In the genomic region with DNA sequence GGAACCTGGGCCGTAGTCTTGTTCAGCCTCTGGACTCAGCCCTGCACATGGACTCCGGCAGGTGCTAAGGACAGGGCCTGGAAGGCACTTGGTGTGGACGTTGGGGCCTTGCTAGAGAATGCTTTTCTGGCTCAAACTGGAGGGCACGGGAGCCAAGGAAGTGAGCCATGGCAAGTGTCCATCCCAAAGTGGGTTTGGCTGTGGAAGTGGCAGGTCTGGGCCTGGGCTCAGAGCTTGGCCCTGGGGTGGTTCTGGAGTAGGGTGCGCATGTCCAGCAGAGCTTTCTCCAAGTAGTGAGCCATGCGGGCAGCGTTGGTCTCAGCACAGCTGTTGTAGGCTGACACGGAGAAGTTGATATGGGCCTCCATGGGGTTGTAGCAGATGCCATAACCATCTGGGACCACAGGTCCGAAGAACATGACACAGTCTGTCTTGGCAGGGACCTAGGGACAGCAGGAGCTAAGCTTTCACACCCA, we compare ENCODE assay signal across 11 mouse cellular contexts. TPM values are rescaled to one million over a fixed set of nuclear protein-coding genes. Genes with fewer than 3 reads are reported as not detected.
DNase-seq lines count a peak whose midpoint lies in the region.
"Had no signal": no experiment of that assay in that cellular context is flagged by ENCODE, and none has a peak within 500 bp of the region (broad histone marks: within the 10 kb centered on the region; RNA-seq: fewer than 3 reads in every experiment).

No protein-coding gene starts in this region.

- peak; percentile 43 to 59 for DNase-seq in heart, adult 9 months (ENCODE audit: low spot score in 2 of 2)
- no peak for DNase-seq in heart, postnatal 4 days
- peak; percentile 67 for DNase-seq in brain, adult 2 months (ENCODE audit: low read depth, low spot score)
- DNase-seq in cerebellum, adult 18-20 months = peak; percentile 59 to 66
- DNase-seq in gastrocnemius, adult 8-10 months (ENCODE audit: low spot score in 2 of 2) = peak; percentile 54 to 77
- no peak for DNase-seq in lung, postnatal 25 days (ENCODE audit: low spot score)
- DNase-seq in embryo, embryonic 10.5 days (ENCODE audit: low spot score) = no peak
- DNase-seq: embryo, embryonic 11 days; forebrain, postnatal 0 days; kidney, adult 18-20 months; lung, adult 2 months had no signal

RNA-seq across cellular contexts. Expression of gene Dolpp1, which starts 10.3 kb away (rescaled TPM):
- 10 to 100 TPM; 14.2 to 14.6 TPM for total RNA-seq in heart, postnatal 4 days (2021)
- 1 to 10 TPM; 3.9 to 4.5 (median 4.1) TPM for total RNA-seq in gastrocnemius, adult 8-10 months (2022)

RNA-seq across cellular contexts. Expression of gene Crat, which starts 13.2 kb away (rescaled TPM):
- total RNA-seq in heart, postnatal 4 days (2021) = 100 to 1,000 TPM; 379 to 401 TPM
- total RNA-seq in gastrocnemius, adult 8-10 months (2022) = 100 to 1,000 TPM; 355 to 420 (median 382) TPM

RNA-seq across cellular contexts. Expression of gene Ptpa, which starts 13.4 kb away (rescaled TPM):
- total RNA-seq in heart, postnatal 4 days (2021) = 100 to 1,000 TPM; 139 TPM
- 10 to 100 TPM; 55.6 to 70.0 (median 63.9) TPM for total RNA-seq in gastrocnemius, adult 8-10 months (2022)

RNA-seq across cellular contexts. Expression of gene Miga2, which starts 38.4 kb away (rescaled TPM):
- 10 to 100 TPM; 52.4 to 63.5 TPM for total RNA-seq in heart, postnatal 4 days (2021)
- 10 to 100 TPM; 13.2 to 29.8 (median 17.4) TPM for total RNA-seq in gastrocnemius, adult 8-10 months (2022)

RNA-seq across cellular contexts. Expression of gene Sh3glb2, which starts 43.3 kb away (rescaled TPM):
- total RNA-seq in heart, postnatal 4 days (2021) = 10 to 100 TPM; 72.7 to 73.7 TPM
- 10 to 100 TPM; 15.3 to 18.5 (median 16.8) TPM for total RNA-seq in gastrocnemius, adult 8-10 months (2022)

Comparison
In these comparisons a context has a peak if more than half of its experiments do, and no peak if none do; other contexts are left out.
1. DNase-seq: peak in heart, adult 9 months (2 of 2), brain, adult 2 months (single experiment), cerebellum, adult 18-20 months (2 of 2) and gastrocnemius, adult 8-10 months (2 of 2); none in heart, postnatal 4 days (single experiment), lung, postnatal 25 days (single experiment) and embryo, embryonic 10.5 days (single experiment).